Mouse (Mus musculus) hindbrain, embryonic 10.5 days (tissue): ENCODE measurements at regions not wholly inside any gene's neighbourhood (a gene's known extent, or its start where the extent isn't known, plus 50 kb on each side); places are given as distances from the start of the nearest gene placed in this dataset.
"Not testable (repeated sequence)": the region's sequence is repeated elsewhere in the genome, so short reads cannot be mapped to it uniquely, and the experiment has no call there.

Source experiments
- DNase-seq: peaks from one replicate; pipeline ENCODE4 v3.0.0-alpha.2; 2017; ENCODE audit warnings: low spot score
- H3K27ac ChIP-seq: fragments of 300-500 bp; sonication (generic); 2 replicates; pipeline ENCODE4 v1.5.1; 2016; ENCODE audit warnings: mild to moderate bottlenecking, moderate library complexity
- H3K27me3 ChIP-seq: fragments of 300-500 bp; sonication (generic); 2 replicates; pipeline ENCODE4 v1.6.1; 2016; ENCODE audit warnings: mild to moderate bottlenecking; ENCODE audit not compliant: poor library complexity, insufficient read depth, severe bottlenecking
- H3K36me3 ChIP-seq: fragments of 300-500 bp; sonication (generic); 2 replicates; pipeline ENCODE4 v1.6.1; 2016; ENCODE audit warnings: mild to moderate bottlenecking, moderate library complexity
- H3K4me1 ChIP-seq: fragments of 300-500 bp; sonication (generic); replicated peaks from 2 replicates; pipeline ENCODE4 v1.6.1; 2016; ENCODE audit warnings: mild to moderate bottlenecking
- H3K4me3 ChIP-seq: fragments of 300-500 bp; sonication (generic); 2 replicates; pipeline ENCODE4 v1.5.1; 2016; ENCODE audit warnings: mild to moderate bottlenecking, moderate library complexity
- H3K9me3 ChIP-seq: fragments of 300-500 bp; sonication (generic); 2 replicates; pipeline ENCODE4 v1.6.1; 2016; ENCODE audit warnings: mild to moderate bottlenecking, moderate library complexity
- WGBS: fragments of 180-500 bp; shearing (Covaris S2); methylation state at CpG from one replicate; pipeline ENCODE4 v1.1.7; 2016; 5-methylcytosine and 5-hydroxymethylcytosine counted together

GRCm38 (mm10) chr13:80709531-80710306 lies 173.5 kb upstream of the Arrdc3 start:
- Histone ChIP-seq H3K27ac (peak overlapping the region; percentile 64), H3K36me3 (no peaks in the 10 kb centered on the region), H3K9me3 (no peaks in the 10 kb centered on the region), H3K4me1 (peaks cover 6% of the 10 kb centered on the region), H3K27me3 (no peaks in the 10 kb centered on the region), H3K4me3 (no peak overlapping the region)
- whole genome bisulfite sequencing: 46% methylated on average over 9 of the region's 9 CpGs
- peak; percentile 27 for DNase-seq

- Histone ChIP-seq H3K4me1 (peaks cover 7% of the 10 kb centered on the region), H3K9me3 (no peaks in the 10 kb centered on the region), H3K36me3 (no peaks in the 10 kb centered on the region), H3K4me3 (no peak overlapping the region), H3K27me3 (no peaks in the 10 kb centered on the region), H3K27ac (no peak overlapping the region)
- no peak for DNase-seq
- WGBS: 85% methylated on average over 3 of the region's 3 CpGs
Measured at GRCm38 (mm10) chr13:80719313-80719712, 163.9 kb upstream of the Arrdc3 start.

DNA sequence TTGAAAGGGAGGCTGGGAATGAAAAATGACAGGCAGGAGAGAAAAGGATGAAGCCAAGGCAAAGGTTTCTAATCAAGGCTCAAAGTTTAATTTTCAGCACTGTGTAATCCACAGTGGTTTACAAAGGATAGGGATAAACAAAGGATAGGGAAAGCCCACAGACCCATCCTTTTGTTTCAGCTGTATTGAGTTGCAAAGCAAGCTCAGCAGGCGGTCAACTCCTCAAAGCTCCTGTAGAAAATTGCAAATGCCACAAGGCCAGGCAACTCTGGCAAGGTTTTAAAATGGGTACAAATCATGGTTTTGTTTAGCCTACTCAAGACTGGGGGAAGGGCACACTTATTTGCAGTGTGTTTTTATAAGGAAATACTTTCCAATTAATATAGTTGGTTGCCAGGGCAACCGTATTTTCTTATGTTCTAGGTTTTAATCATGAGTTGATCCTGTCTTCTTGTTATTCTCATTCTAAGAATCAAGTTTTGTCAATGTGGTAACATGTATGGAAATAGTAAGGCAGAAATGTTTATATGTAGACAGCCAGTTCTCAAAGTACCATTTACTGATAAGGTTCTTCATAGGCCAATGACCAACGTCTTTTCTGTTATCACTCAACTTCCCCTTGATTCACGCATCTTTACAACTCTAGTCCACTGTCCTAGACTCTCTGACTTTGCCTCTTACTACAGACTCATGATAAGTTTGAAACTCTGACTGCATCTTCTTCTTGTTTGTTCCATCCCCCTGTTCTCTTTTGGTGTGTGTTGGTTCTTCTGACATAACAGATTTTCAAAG lies 159.8 kb upstream of the Arrdc3 start:
- no peaks in the 10 kb centered on the region for H3K36me3 ChIP-seq
- no peaks in the 10 kb centered on the region for H3K9me3 ChIP-seq
- 30% methylated on average over 4 of the region's 4 CpGs for WGBS
- H3K27ac ChIP-seq: no peak overlapping the region
- no peak overlapping the region for H3K4me3 ChIP-seq
- H3K4me1 ChIP-seq: peaks cover 7% of the 10 kb centered on the region
- H3K27me3 ChIP-seq: no peaks in the 10 kb centered on the region
- DNase-seq: no peak

- no peaks in the 10 kb centered on the region for H3K9me3 ChIP-seq
- no peaks in the 10 kb centered on the region for H3K4me1 ChIP-seq
- H3K4me3 ChIP-seq: no peak overlapping the region
- no peak overlapping the region for H3K27ac ChIP-seq
- no peaks in the 10 kb centered on the region for H3K36me3 ChIP-seq
- no peak for DNase-seq
- no peaks in the 10 kb centered on the region for H3K27me3 ChIP-seq
- WGBS: 94% methylated on average over 5 of the region's 5 CpGs
Measured at GRCm38 (mm10) chr13:80729202-80729601, 154.0 kb upstream of the Arrdc3 start.

DNA sequence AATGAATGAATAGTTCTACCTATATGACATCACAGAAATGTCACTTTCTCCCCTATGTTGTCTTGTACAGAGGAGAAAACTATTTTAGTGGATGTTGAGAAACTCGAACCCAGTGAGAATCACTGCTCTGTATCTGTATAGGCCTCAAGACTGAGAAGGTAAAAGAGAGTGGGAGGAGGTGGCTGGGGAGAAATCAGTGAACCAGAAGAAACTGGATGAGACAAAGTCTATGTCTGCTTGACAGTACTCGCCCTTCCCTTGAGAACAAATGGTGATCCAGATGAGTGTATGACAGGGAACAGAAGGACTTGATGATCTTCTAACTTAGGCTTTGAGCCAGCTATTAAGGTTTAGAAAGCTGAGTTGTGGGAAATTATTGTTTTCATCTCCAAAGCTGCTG lies 137.2 kb upstream of the Arrdc3 start:
- no peak overlapping the region for H3K4me3 ChIP-seq
- H3K27me3 ChIP-seq: no peaks in the 10 kb centered on the region
- H3K27ac ChIP-seq: no peak overlapping the region
- no peaks in the 10 kb centered on the region for H3K4me1 ChIP-seq
- no peaks in the 10 kb centered on the region for H3K36me3 ChIP-seq
- no peaks in the 10 kb centered on the region for H3K9me3 ChIP-seq
- DNase-seq: no peak
- WGBS: 73% methylated on average over 2 of the region's 2 CpGs

- 60% methylated on average over 6 of the region's 6 CpGs for WGBS
- not testable (repeated sequence) for H3K4me1 ChIP-seq, H3K27ac ChIP-seq, H3K36me3 ChIP-seq, H3K9me3 ChIP-seq, H3K4me3 ChIP-seq, H3K27me3 ChIP-seq
- DNase-seq: peak; percentile 35
Measured at GRCm38 (mm10) chr13:80747022-80747421, 136.2 kb upstream of the Arrdc3 start.
